Mouse (Mus musculus): Measurements from ENCODE around the gene Nckap5. TPM values are rescaled to one million over a fixed set of nuclear protein-coding genes. Genes with fewer than 3 reads are reported as not detected.
A peak's percentile ranks its signal among the peaks of the same experiment; 100 is the strongest.

Nckap5 gene
- polyA plus RNA-seq, 1 experiment from 2014 or later: 45.0 TPM

- WGBS: 44% methylated on average over 2 of the region's 2 CpGs
- H3K4me1 ChIP-seq (replicated peaks; ENCODE audit: control insufficient read depth, insufficient read depth, low read length): peaks cover 4% of the 10 kb centered on the region; the same call in 1 of the 2 replicates
- peak; percentile 68; the same call in 1 of the 2 replicates for ATAC-seq (ENCODE audit: low read depth)
- no peak overlapping the region for H3K27ac ChIP-seq (ENCODE audit: low read length)
- no peaks in the 10 kb centered on the region for H3K27me3 ChIP-seq (ENCODE audit: control insufficient read depth, insufficient read depth, low read depth, low read length)
- H3K9ac ChIP-seq (ENCODE audit: low read length): no peak overlapping the region
- H3K4me2 ChIP-seq (ENCODE audit: low read depth, low read length): no peak overlapping the region
- no peaks in the 10 kb centered on the region for H3K36me3 ChIP-seq (ENCODE audit: control insufficient read depth, insufficient read depth, low read length)
- H3K9me3 ChIP-seq (ENCODE audit: control insufficient read depth, low read length): no peaks in the 10 kb centered on the region
- no peak overlapping the region for H3K4me3 ChIP-seq (ENCODE audit: low read length)
Observed at GRCm38 (mm10) chr1:126502741-126503140, 327.9 kb downstream of the Nckap5 start.

DNA sequence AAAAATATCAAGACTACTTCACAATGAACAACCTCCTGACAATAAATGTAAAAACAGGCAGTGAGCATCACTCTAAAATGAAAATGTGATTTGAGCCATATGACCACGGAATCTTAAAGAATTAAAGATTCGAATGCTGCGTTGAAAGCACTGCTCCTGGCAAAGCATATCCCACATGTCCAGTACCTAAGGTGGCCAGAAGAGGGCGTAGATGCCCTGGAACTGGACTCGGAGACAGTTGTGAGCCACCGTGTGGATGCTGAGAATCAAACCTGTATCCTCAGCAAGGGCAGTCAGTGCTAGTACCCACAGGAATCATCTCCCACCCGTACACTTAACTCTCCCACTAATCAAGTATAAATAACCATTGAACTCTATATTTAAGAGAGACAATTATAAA is 333.9 kb downstream of the Nckap5 start:
- no peak overlapping the region for H3K4me3 ChIP-seq (ENCODE audit: low read length)
- no peak overlapping the region for H3K4me2 ChIP-seq (ENCODE audit: low read depth, low read length)
- H3K27ac ChIP-seq (ENCODE audit: low read length): no peak overlapping the region
- no peak for ATAC-seq (ENCODE audit: low read depth)
- 80% methylated on average over 7 of the region's 7 CpGs for WGBS
- no peaks in the 10 kb centered on the region for H3K9me3 ChIP-seq (ENCODE audit: control insufficient read depth, low read length)
- H3K27me3 ChIP-seq (ENCODE audit: control insufficient read depth, insufficient read depth, low read depth, low read length): no peaks in the 10 kb centered on the region
- no peaks in the 10 kb centered on the region for H3K36me3 ChIP-seq (ENCODE audit: control insufficient read depth, insufficient read depth, low read length)
- peaks cover 5% of the 10 kb centered on the region; the same call in 1 of the 2 replicates for H3K4me1 ChIP-seq (replicated peaks; ENCODE audit: control insufficient read depth, insufficient read depth, low read length)
- no peak overlapping the region for H3K9ac ChIP-seq (ENCODE audit: low read length)

DNA sequence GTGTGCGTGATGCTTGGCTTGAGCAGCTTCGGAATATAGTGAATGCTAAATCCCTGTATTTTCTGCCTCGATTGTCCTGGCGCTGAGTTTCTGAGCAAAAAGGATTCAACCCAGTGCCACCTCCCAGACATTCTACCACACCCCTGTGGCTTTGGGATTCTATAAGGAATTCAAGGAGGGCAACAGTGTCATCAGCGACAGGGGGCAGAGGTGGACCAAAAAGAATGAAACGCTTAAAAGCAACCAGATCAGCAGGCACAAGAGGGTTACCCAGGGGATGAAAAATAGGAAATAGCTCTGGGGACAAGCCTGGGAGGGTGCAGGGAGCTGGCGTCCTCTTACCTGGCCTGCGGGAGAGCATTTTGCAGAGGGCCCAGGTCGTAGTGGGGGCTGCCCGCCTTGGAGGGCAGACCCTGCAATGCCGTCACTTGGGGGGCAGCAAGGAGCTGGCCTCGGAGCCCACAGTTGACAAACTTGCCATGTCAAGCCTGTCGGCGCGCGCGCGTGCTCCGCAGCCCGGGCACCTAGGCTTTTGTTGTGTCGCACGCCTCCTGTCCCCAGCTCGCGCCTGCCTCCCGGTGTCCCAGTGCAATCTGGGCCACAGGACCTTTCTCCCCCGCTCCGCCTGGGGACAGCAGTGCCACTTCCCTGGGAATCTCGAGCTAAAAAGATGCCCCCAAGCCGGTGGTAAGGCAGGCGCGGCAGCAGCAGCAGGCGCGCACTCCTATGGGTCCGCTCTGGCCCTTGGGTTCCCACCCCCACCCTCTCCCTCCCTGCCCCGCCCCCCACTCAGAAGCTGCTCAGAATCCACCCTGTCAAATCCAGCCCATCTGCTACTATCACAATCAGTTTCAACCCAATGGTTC is 338.2 kb downstream of the Nckap5 start:
- Histone ChIP-seq H3K36me3 (ENCODE audit: control insufficient read depth, insufficient read depth, low read length) (no peaks in the 10 kb centered on the region), H3K27ac (ENCODE audit: low read length) (peak overlapping the region; percentile 55), H3K4me2 (ENCODE audit: low read depth, low read length) (peak overlapping the region; percentile 77), H3K4me1 (replicated peaks; ENCODE audit: control insufficient read depth, insufficient read depth, low read length) (peaks cover 29% of the 10 kb centered on the region), H3K9ac (ENCODE audit: low read length) (peak overlapping the region; percentile 64), H3K4me3 (ENCODE audit: low read length) (peak overlapping the region; percentile 60), H3K9me3 (ENCODE audit: control insufficient read depth, low read length) (no peaks in the 10 kb centered on the region), H3K27me3 (ENCODE audit: control insufficient read depth, insufficient read depth, low read depth, low read length) (no peaks in the 10 kb centered on the region)
- WGBS: 7% methylated on average over 35 of the region's 35 CpGs
- peak; percentile 79 for ATAC-seq (ENCODE audit: low read depth)

DNA sequence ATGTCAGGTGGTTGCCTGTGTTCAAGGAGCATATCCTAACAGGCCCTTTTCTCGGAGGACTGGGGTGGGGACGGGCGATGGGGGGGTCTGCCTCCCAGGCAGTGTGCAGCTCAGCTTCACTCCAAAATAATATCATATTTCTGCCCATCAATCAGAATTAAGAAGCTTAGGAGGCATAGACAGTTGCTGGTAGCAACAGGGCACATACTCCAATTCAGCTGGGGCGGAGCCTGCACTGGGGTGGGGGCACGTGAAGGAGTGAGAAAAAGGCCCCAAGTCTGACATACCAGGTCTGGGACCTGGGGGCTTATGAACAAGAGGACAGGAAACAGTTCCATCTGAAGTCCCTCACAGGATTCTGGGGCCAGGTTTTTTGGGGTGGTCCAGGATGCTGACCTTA is 339.2 kb downstream of the Nckap5 start:
- WGBS: 63% methylated on average over 5 of the region's 5 CpGs
- no peak overlapping the region; the same call in 1 of the 2 replicates for H3K27ac ChIP-seq (ENCODE audit: low read length)
- H3K4me3 ChIP-seq (ENCODE audit: low read length): peak overlapping the region; percentile 60

DNA sequence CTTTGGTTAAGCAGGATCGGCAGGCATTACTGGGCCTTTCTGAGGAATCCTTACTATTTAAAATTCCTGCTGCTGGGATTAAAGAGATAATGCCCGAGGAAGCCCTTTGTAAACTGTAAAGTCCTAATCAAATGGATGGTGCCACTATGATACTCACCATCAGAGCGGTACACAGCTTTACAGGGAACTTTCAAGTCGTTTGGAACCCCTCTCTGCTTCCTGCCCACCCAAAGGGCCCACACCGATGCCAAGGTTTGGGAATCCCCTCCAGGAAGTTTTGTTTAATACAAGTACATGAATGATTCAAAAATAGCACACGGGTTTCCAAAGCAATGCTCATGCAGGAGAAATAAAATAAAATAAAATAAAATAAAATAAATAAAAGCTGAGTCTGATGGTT is 340.3 kb downstream of the Nckap5 start:
- Histone ChIP-seq H3K27me3 (ENCODE audit: control insufficient read depth, insufficient read depth, low read depth, low read length) (no peaks in the 10 kb centered on the region), H3K4me2 (ENCODE audit: low read depth, low read length) (peak overlapping the region; percentile 77), H3K4me3 (ENCODE audit: low read length) (no peak overlapping the region; the same call in 1 of the 2 replicates), H3K27ac (ENCODE audit: low read length) (peak overlapping the region; percentile 89), H3K4me1 (replicated peaks; ENCODE audit: control insufficient read depth, insufficient read depth, low read length) (peaks cover 29% of the 10 kb centered on the region), H3K36me3 (ENCODE audit: control insufficient read depth, insufficient read depth, low read length) (no peaks in the 10 kb centered on the region), H3K9ac (ENCODE audit: low read length) (peak overlapping the region; percentile 26; the same call in 1 of the 2 replicates), H3K9me3 (ENCODE audit: control insufficient read depth, low read length) (no peaks in the 10 kb centered on the region)
- WGBS: 26% methylated on average over 6 of the region's 6 CpGs
- no peak for ATAC-seq (ENCODE audit: low read depth)

More for the DNA sequence above, 339.2 kb downstream of the Nckap5 start:
- no peak overlapping the region; the same call in 1 of the 2 replicates for H3K9ac ChIP-seq (ENCODE audit: low read length)
- ATAC-seq (ENCODE audit: low read depth): no peak
- no peaks in the 10 kb centered on the region for H3K36me3 ChIP-seq (ENCODE audit: control insufficient read depth, insufficient read depth, low read length)
- H3K27me3 ChIP-seq (ENCODE audit: control insufficient read depth, insufficient read depth, low read depth, low read length): no peaks in the 10 kb centered on the region
- no peaks in the 10 kb centered on the region for H3K9me3 ChIP-seq (ENCODE audit: control insufficient read depth, low read length)
- H3K4me2 ChIP-seq (ENCODE audit: low read depth, low read length): peak overlapping the region; percentile 77
- peaks cover 29% of the 10 kb centered on the region for H3K4me1 ChIP-seq (replicated peaks; ENCODE audit: control insufficient read depth, insufficient read depth, low read length)

- Histone ChIP-seq H3K4me3 (ENCODE audit: low read length) (no peak overlapping the region), H3K27me3 (ENCODE audit: control insufficient read depth, insufficient read depth, low read depth, low read length) (no peaks in the 10 kb centered on the region), H3K9ac (ENCODE audit: low read length) (no peak overlapping the region), H3K4me1 (replicated peaks; ENCODE audit: control insufficient read depth, insufficient read depth, low read length) (peaks cover 33% of the 10 kb centered on the region), H3K27ac (ENCODE audit: low read length) (peak overlapping the region; percentile 54), H3K36me3 (ENCODE audit: control insufficient read depth, insufficient read depth, low read length) (no peaks in the 10 kb centered on the region), H3K4me2 (ENCODE audit: low read depth, low read length) (no peak overlapping the region), H3K9me3 (ENCODE audit: control insufficient read depth, low read length) (no peaks in the 10 kb centered on the region)
- WGBS: 55% methylated on average over 6 of the region's 6 CpGs
- ATAC-seq (ENCODE audit: low read depth): peak; percentile 67
Observed at GRCm38 (mm10) chr1:126484664-126485087, 345.9 kb downstream of the Nckap5 start.

DNA sequence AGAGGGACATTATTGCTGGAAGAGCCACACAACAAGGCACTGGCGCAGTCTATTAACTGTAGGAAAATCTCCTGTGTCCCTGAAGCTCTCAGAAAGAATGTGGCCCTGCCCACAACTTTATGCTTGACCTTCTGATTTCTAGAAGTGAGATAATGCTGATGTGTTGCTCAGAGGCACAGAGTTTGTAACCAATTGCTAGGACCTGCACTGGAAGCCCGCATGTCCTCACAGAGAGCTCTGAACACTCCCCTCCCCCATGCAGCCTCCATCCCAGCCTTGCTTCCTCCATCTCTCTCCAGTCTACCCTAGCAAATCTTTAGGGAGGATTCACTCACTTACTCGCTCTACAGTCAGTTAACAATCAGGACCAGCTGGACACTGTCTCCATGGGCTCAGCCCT is 346.9 kb downstream of the Nckap5 start:
- H3K36me3 ChIP-seq (ENCODE audit: control insufficient read depth, insufficient read depth, low read length): no peaks in the 10 kb centered on the region
- H3K4me1 ChIP-seq (replicated peaks; ENCODE audit: control insufficient read depth, insufficient read depth, low read length): peaks cover 27% of the 10 kb centered on the region
- no peak overlapping the region for H3K4me2 ChIP-seq (ENCODE audit: low read depth, low read length)
- no peaks in the 10 kb centered on the region for H3K27me3 ChIP-seq (ENCODE audit: control insufficient read depth, insufficient read depth, low read depth, low read length)
- H3K9ac ChIP-seq (ENCODE audit: low read length): no peak overlapping the region
- H3K27ac ChIP-seq (ENCODE audit: low read length): peak overlapping the region; percentile 49
- H3K4me3 ChIP-seq (ENCODE audit: low read length): no peak overlapping the region
- ATAC-seq (ENCODE audit: low read depth): no peak
- 78% methylated on average over 3 of the region's 3 CpGs for WGBS
- no peaks in the 10 kb centered on the region for H3K9me3 ChIP-seq (ENCODE audit: control insufficient read depth, low read length)

GRCm38 (mm10) chr1:126481459-126482228 is 349.0 kb downstream of the Nckap5 start:
- no peaks in the 10 kb centered on the region for H3K27me3 ChIP-seq (ENCODE audit: control insufficient read depth, insufficient read depth, low read depth, low read length)
- no peak overlapping the region for H3K4me2 ChIP-seq (ENCODE audit: low read depth, low read length)
- no peaks in the 10 kb centered on the region for H3K36me3 ChIP-seq (ENCODE audit: control insufficient read depth, insufficient read depth, low read length)
- WGBS: 52% methylated on average over 7 of the region's 7 CpGs
- ATAC-seq (ENCODE audit: low read depth): peak; percentile 81
- H3K27ac ChIP-seq (ENCODE audit: low read length): peak overlapping the region; percentile 62
- no peak overlapping the region for H3K9ac ChIP-seq (ENCODE audit: low read length)
- peaks cover 27% of the 10 kb centered on the region for H3K4me1 ChIP-seq (replicated peaks; ENCODE audit: control insufficient read depth, insufficient read depth, low read length)
- H3K4me3 ChIP-seq (ENCODE audit: low read length): no peak overlapping the region
- no peaks in the 10 kb centered on the region for H3K9me3 ChIP-seq (ENCODE audit: control insufficient read depth, low read length)

DNA sequence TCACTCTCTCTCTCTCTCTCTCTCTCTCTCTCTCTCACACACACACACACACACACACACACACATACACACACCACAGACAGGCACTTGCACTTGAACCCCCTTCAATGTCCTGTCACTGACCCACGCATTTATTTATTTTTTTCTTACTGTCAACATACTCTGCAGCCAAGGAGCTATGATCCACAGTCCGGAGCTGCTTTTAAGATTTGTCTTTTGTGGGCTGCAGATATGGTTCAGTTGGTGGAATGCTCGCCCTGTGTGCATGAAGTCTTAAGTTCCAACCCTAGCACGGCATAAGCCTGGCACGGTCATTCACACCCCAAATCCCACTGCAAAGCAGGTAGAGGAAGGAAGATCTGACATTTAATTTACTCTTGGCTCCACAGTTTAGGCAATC is 357.6 kb downstream of the Nckap5 start:
- peak overlapping the region; percentile 89 for H3K27ac ChIP-seq (ENCODE audit: low read length)
- peak; percentile 36; the same call in 1 of the 2 replicates for ATAC-seq (ENCODE audit: low read depth)

More for the DNA sequence above, 357.6 kb downstream of the Nckap5 start:
- Histone ChIP-seq H3K27me3 (ENCODE audit: control insufficient read depth, insufficient read depth, low read depth, low read length) (no peaks in the 10 kb centered on the region), H3K4me2 (ENCODE audit: low read depth, low read length) (no peak overlapping the region), H3K36me3 (ENCODE audit: control insufficient read depth, insufficient read depth, low read length) (no peaks in the 10 kb centered on the region), H3K4me3 (ENCODE audit: low read length) (no peak overlapping the region), H3K9ac (ENCODE audit: low read length) (no peak overlapping the region), H3K4me1 (replicated peaks; ENCODE audit: control insufficient read depth, insufficient read depth, low read length) (peaks cover 31% of the 10 kb centered on the region), H3K9me3 (ENCODE audit: control insufficient read depth, low read length) (no peaks in the 10 kb centered on the region)
- WGBS: 27% methylated on average over 5 of the region's 5 CpGs
